Mouse (Mus musculus) c-Kit-positive CD71-positive TER-119-negative erythroid progenitor cells, embryonic 14.5 days (primary cell): Measurements from ENCODE around the gene Fam205c.

Experiments
- DNase-seq: peaks from one replicate; pipeline ENCODE4 v3.0.0-alpha.2; 2013; ENCODE audit warnings: low read depth

Gene Fam205c

DNA sequence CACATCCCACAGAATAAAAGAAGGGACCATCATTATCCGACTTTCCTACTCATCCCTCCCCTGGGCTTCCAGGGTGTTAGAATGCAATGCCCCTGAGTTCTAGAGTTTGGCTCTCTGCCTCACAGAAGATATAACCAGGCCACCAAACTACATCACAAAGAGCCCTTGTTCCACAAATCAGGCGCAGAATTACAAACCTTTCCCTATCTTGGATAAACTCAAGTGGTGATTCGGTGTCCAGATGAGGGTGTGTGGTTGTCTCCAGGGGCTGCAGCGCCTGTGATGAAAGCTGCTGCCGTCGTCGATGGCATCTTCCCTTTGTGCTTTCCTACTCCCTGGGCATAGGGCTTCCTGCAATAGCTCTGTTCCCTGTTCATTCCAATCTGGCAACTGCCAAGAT is at the start of gene Fam205c:
Gene Fam205c, minus strand, starts transcription at position 101 of the 400 bp plus-strand sequence.
- no peak for DNase-seq

DNA sequence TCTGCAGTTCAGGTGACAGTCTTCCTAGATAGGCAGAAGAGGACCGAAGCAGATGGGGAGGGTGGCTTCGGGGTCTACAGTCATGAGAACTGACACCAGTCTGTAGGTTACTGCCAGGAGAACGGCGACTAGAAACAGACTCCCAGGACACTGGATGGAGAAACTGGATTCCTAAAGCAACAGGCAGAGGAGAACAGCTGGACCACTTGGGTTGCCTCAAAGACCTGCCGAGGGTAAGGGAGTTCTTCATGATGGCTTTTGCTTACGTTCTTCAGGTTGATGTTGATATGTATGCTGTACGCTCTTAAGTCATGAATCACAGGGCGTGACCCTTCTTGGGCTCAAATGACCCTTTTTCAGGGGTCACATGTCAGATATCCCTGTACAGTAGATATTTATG is 48.4 kb upstream of the Fam205c start:
- no peak for DNase-seq

DNA sequence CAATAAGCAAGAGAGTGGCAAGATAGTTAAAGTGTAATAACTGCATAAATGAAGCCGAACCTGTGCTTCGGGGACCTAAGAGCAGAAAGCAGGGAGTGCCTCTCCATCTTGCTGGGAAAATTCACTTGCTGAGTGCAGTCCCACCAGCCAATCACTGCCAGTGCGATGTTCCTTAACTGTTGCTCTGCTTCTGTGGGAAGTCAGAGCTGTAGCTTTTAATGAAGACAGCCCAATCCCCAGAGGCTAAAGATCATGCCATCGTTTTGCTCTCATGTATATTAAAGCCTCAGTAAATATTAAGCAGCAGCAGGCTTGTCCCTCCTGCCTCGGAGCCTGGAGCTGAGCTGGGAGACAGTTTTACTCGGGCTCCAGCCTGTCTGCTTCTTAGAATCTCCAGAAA is 48.0 kb upstream of the Fam205c start:
- DNase-seq: no peak

DNA sequence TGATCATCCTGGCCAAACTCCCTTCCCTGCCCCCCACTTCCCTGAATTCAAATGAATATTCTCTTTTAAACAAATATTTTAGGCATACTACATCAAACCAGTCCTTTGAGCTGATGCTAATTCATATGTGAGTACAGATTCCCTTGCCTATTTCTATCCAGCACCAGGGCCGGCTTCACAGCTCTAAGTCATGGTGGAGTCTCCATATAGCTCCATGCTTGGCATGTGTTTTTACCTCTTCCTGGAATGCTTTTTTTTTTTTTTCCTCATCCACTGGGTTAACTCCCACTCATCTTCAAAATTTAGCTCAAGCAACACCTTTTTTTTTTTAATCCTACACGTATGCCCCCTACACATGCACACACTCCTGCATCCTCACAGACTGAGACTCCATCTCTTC is 47.5 kb upstream of the Fam205c start:
- no peak for DNase-seq

DNA sequence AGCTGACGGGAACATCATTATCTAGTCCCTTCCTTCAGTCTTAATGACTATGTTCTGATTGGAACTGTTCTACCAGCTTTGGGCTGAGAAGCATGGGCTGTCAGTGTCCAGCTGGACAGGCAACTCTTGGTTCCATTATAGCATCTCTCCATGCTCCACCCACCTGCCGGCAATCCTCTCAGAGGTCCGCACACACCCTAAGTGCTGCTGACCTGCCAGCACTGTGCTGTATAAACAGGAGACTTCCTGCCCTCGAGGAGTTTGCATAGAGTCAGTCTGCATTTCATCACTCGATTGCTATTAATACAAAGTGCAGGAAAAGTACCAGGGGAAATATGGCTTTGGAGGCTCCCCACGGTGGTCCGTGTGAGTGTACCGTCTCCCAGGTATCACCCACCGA is 46.7 kb upstream of the Fam205c start:
- DNase-seq: no peak

DNA sequence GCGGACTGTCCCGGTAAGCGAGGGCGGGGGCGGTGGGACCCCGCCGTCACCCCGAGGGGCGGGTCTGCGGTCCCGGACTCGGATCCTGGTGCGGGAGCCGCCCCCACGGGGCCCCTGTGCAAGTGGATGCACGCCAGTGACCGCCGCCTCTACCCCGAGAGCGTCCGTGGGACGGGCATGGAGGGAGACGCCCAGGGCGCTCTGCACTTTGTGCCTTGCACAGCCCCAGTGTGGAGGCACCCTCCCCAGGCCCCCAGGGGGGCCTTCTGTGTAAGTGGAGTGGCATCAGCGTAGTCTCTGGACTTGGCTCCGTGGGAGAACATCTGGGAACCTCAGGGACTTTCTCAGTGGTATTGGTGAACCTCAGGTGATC is 43.4 kb upstream of the Fam205c start:
- no peak for DNase-seq

DNA sequence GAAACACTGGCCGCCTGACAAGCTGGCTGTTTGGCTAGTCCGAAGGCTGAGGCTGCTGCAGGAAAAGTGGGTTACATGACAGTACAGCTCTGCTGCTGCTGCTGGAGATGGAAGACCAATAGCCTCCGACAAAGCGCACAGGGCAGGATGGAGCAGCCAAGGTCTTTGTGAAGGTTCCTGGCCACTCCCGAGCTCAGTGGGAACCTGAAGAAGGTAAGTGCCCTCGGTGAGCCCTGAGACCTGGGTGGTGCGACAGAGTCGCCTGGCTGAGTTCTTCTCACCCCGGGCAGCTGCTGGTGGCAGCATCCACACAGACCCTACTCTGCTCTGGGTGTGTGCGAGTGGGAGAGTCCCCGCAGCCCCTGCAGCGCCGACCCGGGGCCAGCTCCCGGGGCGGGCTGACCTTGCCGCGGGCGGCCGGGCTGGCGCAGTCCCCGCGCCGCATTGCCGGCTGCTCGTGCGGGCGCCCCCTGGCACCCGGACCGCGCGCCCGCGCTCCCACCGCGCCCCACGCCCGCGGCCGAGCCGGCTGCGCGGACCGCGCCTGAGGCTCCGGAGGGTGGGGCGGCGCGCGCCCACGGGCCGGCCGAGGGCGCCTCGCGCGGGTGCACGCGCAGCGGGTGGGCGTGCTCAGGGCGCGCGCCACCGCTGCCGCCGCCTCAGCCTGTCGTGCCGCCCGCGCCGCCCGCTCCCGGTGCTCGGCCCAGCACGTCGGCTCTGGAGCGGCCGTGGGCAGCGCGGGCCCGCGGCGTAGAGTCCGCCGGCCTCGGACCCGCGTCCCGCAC is 42.8 kb upstream of the Fam205c start, which contains the start of gene Phf24:
Gene Phf24, plus strand, starts transcription at position 44 of the 785 bp plus-strand sequence.
- DNase-seq: no peak

DNA sequence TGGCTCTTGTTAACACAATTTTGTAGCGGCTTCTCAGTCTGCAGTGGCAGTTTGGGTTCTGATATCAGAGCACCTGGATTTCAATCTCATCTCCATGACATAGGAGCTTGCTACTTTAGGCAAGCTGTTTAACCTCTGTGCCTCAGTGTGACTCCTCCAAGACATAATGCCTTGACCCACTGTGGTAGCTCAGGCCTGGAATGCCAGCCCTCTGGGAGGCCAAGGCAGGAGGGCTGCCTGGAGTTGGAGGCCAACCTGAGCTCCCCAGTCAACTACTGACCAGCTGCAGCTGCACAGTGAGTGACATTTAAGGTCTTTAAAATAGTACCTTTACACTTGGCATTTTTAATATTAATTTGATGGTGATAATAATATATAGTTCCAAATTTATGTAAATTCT is 41.9 kb upstream of the Fam205c start:
- no peak for DNase-seq

DNA sequence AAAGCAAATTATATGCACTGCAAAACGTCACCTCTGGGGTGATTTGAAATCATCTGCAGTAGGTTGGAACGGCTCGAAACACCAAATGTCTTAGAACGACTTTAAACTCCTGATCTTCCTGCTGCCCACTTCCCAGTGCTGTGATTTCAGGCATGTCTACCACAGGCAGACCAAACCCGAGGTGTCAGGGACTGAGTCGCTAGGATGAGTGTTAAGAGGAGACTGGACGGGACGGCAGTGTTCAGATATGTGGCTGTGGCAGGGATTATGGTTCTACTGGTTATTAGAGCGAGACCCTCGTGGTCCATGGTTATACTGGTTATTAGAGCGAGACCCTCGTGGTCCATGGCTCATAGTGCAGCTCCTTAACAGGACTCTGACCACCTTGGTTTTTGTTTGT is 41.3 kb upstream of the Fam205c start:
- no peak for DNase-seq

DNA sequence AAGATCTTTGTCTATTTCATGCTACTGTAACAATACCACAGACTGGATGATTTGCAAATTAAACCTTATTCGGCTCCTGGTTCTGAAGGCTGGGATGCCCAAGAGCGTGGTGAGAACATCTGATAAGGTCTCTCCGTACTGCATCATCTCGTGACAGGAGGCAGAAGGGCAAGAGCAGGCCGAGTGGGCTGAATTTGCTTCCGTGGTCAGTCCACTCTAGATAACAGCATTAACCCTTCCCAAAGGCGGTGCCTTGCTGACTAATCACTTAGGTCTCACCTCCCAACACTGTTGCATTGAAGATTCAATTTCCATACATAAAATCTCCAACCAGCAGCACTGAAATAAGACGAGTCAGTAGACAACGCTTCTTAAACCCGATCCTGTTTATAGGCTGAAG is 39.4 kb upstream of the Fam205c start:
- DNase-seq: no peak

DNA sequence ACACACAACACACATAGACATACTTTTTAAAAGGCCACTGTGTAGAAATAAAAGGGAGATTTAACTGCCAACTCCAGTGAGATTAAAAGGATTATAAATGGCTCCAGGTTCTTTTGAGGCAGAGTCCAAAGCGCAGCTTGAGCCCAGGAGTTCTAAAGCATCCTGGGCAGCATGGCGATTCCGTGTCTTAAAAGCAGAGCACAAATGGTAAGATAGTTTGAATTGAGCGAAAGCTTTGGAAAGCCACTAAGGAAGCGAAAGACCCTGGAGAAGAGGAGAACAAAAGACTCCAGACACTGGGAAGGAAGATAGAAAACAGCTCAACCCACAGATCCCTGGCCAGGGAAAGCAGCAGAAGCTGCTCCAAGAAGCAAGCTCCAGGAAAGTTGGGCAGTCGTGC is 30.9 kb upstream of the Fam205c start:
- no peak for DNase-seq

DNA sequence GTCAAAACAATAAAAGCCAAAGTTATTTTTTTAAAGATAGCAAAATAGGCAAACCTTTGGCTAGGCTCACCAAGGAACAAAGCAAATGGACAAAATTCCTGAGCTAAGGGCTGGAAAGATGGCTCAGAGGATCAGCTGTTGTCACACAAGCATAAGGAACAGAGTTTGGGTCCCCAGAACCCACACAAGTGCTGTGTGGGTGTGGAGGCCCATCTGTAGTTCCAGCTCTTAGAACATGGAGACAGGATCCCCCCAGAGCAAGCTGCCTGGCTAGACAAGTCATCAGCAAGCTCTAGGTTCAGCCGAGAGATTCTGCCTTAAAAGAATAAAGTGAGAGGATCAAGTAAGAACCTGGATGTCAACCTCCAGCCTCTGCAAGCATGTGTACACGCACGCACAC is 30.5 kb upstream of the Fam205c start:
- DNase-seq: no peak

DNA sequence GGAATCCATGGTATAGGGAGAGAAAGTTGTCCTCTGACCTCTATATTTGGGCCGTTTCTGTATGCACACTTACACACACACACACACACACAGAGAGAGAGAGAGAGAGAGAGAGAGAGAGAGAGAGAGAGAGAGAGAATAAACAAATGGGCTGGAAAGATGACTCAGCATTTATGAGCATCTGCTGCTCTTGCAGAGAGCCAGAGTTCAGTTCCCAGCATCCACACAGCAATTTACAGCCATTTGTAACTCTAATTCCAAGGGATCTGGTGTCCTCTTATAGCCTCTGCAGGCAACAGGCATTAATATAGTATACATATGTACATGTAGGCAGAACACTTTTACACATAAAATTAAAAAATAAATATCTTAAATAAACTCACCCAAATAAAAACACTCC is 29.9 kb upstream of the Fam205c start:
- no peak for DNase-seq

DNA sequence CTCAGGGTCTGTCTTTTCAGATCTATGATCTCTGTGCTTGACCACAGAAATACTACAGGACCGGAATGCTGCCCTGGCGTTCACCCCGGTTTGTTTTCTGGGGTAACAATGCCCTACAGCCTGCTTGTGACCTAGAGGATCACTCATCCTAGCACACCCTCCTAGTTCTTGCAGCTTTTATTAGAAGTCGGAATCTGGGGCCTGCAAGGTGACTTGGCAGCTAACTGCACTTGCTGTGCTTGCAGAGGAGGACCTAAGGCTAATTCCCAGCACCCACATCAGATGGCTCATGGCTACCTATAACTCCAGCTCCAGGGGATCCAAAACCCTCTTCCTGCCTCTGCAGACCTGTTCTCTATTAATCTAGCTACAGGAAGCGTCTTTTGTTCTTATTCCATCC is 28.7 kb upstream of the Fam205c start:
- DNase-seq: no peak

DNA sequence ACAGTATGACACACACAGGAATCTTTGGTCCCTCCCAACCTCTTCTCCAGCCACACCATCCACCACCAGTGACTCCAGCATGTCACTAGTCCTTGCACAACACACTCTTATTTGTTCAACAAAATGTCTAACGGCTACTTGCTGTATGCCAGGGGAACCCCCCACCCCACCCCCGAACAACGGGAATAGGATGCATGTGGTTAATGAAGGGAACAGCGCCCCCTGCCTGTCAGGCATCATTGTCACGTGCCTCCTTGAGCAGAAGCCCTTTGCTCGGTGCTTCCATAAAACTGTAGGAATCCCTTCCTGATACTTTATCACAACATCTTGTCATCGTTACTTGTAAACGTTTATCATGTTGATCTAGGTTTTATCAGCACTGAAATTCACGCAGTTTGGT is 28.1 kb upstream of the Fam205c start:
- peak; percentile 16 for DNase-seq

DNA sequence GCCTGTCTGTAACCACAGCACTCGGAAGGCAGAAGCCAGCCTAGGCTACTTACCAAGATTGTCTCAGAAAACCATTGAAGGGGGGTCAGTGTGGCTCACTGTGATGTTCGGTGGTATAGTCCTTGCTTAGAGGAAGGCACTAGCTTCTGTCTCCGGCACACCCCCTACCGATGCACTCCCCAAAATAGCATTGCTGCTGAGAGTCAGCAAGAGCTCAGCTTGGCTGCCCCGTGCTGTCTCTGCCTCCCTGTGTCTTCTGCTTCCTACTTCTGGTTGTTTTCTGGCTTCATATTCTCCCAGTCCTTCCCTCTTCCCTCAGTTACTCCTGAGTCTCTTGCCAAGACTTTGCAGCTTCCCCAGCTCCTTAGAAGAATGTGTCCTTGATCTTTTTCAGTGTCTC is 26.8 kb upstream of the Fam205c start:
- no peak for DNase-seq

DNA sequence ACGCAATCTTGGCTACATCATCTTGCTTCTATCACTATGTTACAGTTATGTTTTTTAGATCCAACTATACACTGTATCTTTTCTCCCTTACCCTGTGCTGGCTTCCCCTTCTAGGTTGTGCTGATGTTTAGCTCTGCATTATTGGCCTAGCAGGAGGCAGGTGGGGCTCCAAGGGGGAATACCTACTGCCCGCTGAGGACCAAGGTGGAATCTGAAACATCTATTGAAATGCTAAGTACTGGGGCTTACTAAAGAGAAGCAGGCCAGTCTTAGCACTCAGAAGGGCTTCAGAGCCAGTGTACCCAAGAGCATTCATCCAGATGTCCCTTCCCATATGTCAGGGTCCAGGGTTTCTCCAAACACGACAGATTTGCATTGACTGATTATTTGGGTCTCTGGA is 24.9 kb upstream of the Fam205c start:
- no peak for DNase-seq

DNA sequence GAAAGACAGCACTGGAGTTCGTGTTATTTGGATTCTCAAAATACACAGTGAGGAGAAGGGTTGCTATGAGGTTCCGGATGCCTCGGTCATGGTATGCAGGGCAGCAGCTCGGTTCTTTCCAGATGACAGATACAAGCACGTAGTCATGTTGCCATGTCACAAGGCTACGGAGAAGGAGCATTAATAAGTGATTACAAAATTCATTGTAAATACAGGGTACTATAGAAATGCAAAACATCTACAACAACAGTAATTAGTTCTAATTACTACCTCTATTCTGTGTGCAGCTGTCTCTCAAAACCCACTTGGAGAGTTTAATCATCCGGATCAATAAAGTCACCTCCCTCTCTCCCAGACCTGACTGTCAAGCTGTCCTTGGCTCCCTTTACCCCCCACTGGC is 21.1 kb upstream of the Fam205c start:
- DNase-seq: no peak

DNA sequence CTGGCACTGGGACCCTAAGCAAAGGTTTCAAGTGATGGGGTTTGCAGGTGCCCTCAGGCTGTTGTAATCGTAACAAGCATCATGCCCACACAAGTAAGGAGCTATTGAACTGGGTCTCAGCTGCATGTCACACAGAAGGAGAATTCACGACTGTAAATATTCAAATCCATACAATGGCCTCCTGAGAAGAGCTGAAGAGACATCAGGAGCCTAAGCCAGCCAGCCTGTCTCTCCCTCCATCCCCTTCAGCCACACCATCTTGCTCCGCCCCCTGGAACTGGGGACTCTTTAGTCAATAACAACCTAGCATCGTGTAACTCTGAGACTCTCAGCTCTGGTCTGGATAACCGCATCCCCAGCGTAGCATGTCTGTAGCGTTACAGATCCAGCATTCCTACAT is 17.1 kb upstream of the Fam205c start:
- no peak for DNase-seq

DNA sequence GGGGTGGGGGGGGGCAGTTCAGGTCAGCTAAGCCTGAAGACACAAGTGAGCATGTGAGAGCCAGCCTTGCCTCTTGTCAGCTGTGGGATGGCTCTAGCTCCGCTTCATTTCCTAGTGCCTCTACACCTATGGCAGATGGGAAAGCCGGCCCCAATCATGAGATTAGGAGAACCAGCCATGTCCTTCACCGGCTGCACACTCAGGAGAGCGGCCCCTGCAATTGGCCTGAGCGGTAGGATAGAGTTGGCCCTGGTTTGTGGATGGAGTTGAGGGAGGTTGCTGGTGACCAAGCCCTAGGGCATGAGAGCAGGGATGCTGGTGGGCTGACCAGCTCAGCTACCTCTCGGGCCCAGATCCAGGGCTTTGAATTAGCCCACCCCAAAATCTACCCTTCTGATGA is 14.8 kb upstream of the Fam205c start:
- DNase-seq: no peak

DNA sequence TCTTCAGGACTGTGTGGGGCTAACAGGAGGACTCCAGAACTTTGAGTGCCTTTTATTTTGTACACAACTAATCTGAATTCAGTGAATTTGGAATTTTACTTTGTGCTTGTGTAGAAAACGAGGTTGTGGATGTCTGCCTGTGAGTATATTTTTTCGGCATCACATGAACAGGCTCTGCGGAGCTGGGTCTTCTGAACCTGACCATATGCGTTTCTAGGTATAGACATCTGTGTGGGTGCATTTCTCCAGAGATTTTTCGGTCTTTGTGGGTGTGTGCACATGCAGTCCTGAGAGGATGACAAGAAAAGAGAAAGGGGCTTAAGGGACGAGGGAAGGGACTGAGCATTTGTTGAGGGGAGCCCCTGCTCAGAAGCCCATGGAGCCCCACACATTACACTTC is 12.9 kb upstream of the Fam205c start:
- no peak for DNase-seq

DNA sequence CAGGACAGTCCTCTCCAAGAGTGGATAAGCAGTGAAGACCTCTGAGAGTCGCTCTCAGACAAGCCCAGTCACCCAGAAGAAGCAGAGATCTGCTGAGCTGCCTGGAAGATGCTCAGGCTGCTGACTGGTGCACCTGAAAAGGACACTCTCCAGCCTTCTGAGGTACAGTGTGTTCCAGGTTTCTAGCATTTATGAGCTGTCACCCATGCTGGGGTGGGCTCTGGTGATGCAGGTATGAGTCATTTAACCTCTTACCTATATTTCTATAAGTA is 6.6 kb upstream of the Fam205c start:
- DNase-seq: no peak

DNA sequence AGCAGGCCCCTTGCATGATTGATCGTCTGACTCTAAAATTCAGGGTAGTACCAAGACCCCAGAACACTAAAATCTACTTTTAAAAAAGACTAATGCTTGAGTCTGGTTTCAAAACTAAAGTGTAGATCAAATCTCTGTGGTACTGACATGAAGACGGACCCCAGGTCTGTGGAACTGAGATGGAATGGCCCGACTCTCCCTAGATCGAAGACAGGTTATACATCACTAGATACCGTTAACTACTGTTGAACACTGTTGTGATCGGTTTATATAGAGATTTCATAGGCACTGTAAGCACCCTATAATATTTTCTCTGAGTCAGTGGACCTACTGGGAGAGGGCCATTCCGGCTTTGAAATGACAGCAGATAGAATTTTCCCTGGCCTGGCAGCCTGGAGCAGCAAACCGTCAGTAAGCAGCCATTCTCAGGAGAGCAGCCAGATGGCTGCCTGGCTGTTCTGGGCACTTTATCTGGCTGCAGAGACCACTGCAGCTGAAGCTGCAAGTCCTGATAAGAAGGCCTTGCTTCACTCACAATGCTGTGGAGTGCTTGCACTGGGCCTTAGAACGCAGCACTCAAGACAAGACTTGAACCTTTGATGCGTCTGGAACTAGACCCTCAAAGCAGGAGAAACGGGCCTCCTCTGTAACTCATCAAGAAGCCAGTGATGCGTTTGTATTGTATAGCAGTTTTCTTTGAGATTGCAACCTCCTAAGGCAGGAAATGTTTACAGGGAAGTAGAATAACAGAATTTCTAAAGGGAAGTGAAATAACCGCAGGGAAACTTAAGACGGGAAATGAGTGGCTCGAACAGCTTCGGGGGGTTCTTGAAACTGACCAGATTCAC is 6.0 kb upstream of the Fam205c start:
- DNase-seq: peak; percentile 53

DNA sequence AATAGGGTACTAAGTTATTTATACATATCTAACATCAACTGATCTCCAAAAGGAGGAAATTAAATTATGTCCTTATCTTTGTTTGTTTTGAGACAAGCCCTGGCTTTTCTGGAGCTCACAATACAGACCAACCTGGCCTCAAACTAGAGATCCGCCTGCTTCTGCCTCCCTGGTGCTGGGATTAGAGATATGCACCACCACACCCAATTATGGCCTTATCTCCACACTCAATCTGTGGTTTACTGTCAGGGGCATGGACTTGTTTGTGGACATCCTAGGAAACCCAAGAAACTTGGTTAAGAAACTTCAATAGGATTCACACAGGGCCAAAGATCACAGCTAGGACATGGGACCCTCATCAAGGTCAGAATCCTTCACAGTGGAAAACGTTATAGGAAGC is 3.6 kb upstream of the Fam205c start:
- no peak for DNase-seq
